Mouse (Mus musculus) liver, postnatal 0 days (tissue): ENCODE results near the gene E130308A19Rik.

ENCODE experiments used
- CTCF ChIP-seq: sonication (generic); IDR thresholded peaks from 2 replicates; pipeline ENCODE4 v1.5.1; 2016; ENCODE audit warnings: antibody characterized with exemption, low read depth
- EP300 ChIP-seq: IDR thresholded peaks from 2 replicates; pipeline ENCODE4 v1.6.1; 2016; ENCODE audit warnings: antibody characterized with exemption, low read depth, mild to moderate bottlenecking

GRCm38 (mm10) chr4:59728839-59729238, 102.8 kb downstream of the E130308A19Rik start:
- TF ChIP-seq EP300 (no peak), CTCF (no peak)
